Mouse (Mus musculus): ENCODE measurements at regions not wholly inside any gene's neighbourhood (a gene's known extent, or its start where the extent isn't known, plus 50 kb on each side); places are given as distances from the start of the nearest gene placed in this dataset.

GRCm38 (mm10) chr14:74352286-74352685, 288.4 kb upstream of the Htr2a start:
- DNase-seq (ENCODE audit: extremely low spot score in 1 of 2, low spot score in 1 of 2): no peak

GRCm38 (mm10) chr14:74358730-74359444, 281.8 kb upstream of the Htr2a start:
- DNase-seq (ENCODE audit: extremely low spot score in 1 of 2, low spot score in 1 of 2): no peak

GRCm38 (mm10) chr14:74359663-74360552, 280.7 kb upstream of the Htr2a start:
- no peak for DNase-seq (ENCODE audit: extremely low spot score in 1 of 2, low spot score in 1 of 2)

- DNase-seq (ENCODE audit: extremely low spot score in 1 of 2, low spot score in 1 of 2): no peak
Measured at GRCm38 (mm10) chr14:74384481-74384880, 256.2 kb upstream of the Htr2a start.

GRCm38 (mm10) chr14:74392419-74392818, 248.2 kb upstream of the Htr2a start:
- DNase-seq (ENCODE audit: extremely low spot score in 1 of 2, low spot score in 1 of 2): no peak

GRCm38 (mm10) chr14:74397202-74397601, 243.4 kb upstream of the Htr2a start:
- DNase-seq (ENCODE audit: extremely low spot score in 1 of 2, low spot score in 1 of 2): no peak

GRCm38 (mm10) chr14:74409441-74409840, 231.2 kb upstream of the Htr2a start:
- peak; percentile 52 to 78 for DNase-seq (ENCODE audit: extremely low spot score in 1 of 2, low spot score in 1 of 2)

GRCm38 (mm10) chr14:74428226-74428625, 212.4 kb upstream of the Htr2a start:
- DNase-seq (ENCODE audit: extremely low spot score in 1 of 2, low spot score in 1 of 2): peak in 1 of 2 experiments; percentile 19

- DNase-seq (ENCODE audit: extremely low spot score in 1 of 2, low spot score in 1 of 2): peak in 1 of 2 experiments; percentile 21
Measured at GRCm38 (mm10) chr14:74464027-74464682, 176.5 kb upstream of the Htr2a start.

GRCm38 (mm10) chr14:74495504-74495903, 145.1 kb upstream of the Htr2a start:
- DNase-seq (ENCODE audit: extremely low spot score in 1 of 2, low spot score in 1 of 2): no peak

GRCm38 (mm10) chr14:74511521-74511920, 129.1 kb upstream of the Htr2a start:
- no peak for DNase-seq (ENCODE audit: extremely low spot score in 1 of 2, low spot score in 1 of 2)

- no peak for DNase-seq (ENCODE audit: extremely low spot score in 1 of 2, low spot score in 1 of 2)
Measured at GRCm38 (mm10) chr14:74516451-74516850, 124.2 kb upstream of the Htr2a start.

- DNase-seq (ENCODE audit: extremely low spot score in 1 of 2, low spot score in 1 of 2): no peak
Measured at GRCm38 (mm10) chr14:74519531-74519930, 121.1 kb upstream of the Htr2a start.

GRCm38 (mm10) chr14:74521669-74522068, 119.0 kb upstream of the Htr2a start:
- DNase-seq (ENCODE audit: extremely low spot score in 1 of 2, low spot score in 1 of 2): no peak

- DNase-seq (ENCODE audit: extremely low spot score in 1 of 2, low spot score in 1 of 2): no peak
Measured at GRCm38 (mm10) chr14:74527246-74527645, 113.4 kb upstream of the Htr2a start.

GRCm38 (mm10) chr14:74529368-74529951, 111.2 kb upstream of the Htr2a start:
- DNase-seq (ENCODE audit: extremely low spot score in 1 of 2, low spot score in 1 of 2): no peak

- DNase-seq (ENCODE audit: extremely low spot score in 1 of 2, low spot score in 1 of 2): peak; percentile 45 to 79
Measured at GRCm38 (mm10) chr14:74538187-74538586, 102.5 kb upstream of the Htr2a start.

GRCm38 (mm10) chr14:74544028-74544427, 96.6 kb upstream of the Htr2a start:
- DNase-seq (ENCODE audit: extremely low spot score in 1 of 2, low spot score in 1 of 2): no peak

- DNase-seq (ENCODE audit: extremely low spot score in 1 of 2, low spot score in 1 of 2): no peak
Measured at GRCm38 (mm10) chr14:74551091-74551490, 89.5 kb upstream of the Htr2a start.

GRCm38 (mm10) chr14:74553636-74554035, 87.0 kb upstream of the Htr2a start:
- no peak for DNase-seq (ENCODE audit: extremely low spot score in 1 of 2, low spot score in 1 of 2)

- no peak for DNase-seq (ENCODE audit: extremely low spot score in 1 of 2, low spot score in 1 of 2)
Measured at GRCm38 (mm10) chr14:74558359-74558758, 82.3 kb upstream of the Htr2a start.

Data from frontal cortex, adult 2 months (tissue).